Mouse (Mus musculus): ENCODE results near the gene Atg4d. TPM values are rescaled to one million over a fixed set of nuclear protein-coding genes. Genes with fewer than 3 reads are reported as not detected.
A peak's percentile ranks its signal among the peaks of the same experiment; 100 is the strongest.
"Not testable (repeated sequence)": the region's sequence is repeated elsewhere in the genome, so short reads cannot be mapped to it uniquely, and the experiment has no call there.

Atg4d gene
- total RNA-seq, 2 experiments from 2014 or later, result 82.0 to 101 TPM

DNA sequence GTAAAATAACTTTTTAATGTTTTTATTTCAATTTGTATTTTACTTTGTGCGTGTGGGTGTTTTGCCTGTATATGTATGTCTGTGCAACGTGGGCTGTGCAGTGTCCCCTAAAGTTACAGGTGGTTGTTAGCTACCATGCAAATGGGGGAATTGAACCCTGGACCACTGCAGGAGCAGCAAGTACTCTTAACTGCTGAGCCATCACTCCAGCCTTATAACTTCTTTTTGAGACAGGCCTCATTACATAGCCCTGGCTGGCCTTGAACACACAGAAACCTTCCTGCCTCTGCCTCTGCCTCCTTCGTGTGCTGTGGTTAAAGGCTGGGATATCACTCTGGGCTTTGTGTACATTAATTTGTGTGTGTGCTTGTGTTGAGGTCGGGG lies 25.6 kb upstream of the Atg4d start:
- DNase-seq, result no peak

DNA sequence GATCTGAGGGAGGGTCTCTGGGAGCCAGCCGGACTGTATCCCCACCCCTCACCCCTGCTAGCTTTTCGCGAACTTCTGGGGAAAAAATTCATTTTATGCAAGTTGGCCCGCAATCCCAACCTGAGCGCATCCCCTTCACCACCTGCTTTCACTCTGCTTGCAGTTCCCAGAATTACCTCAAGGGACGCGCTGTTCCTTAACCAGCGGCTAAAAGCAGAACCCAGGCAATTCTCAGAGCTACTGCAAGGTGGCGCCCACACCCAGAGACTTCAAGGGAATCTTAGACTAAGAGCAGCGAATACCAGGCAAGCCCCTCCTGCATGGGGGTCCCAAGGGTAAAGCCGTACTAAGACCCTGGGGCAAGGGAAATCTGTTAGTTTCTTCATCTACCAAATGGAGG lies 23.8 kb upstream of the Atg4d start:
- DNase-seq, result peak; percentile 83 to 89

DNA sequence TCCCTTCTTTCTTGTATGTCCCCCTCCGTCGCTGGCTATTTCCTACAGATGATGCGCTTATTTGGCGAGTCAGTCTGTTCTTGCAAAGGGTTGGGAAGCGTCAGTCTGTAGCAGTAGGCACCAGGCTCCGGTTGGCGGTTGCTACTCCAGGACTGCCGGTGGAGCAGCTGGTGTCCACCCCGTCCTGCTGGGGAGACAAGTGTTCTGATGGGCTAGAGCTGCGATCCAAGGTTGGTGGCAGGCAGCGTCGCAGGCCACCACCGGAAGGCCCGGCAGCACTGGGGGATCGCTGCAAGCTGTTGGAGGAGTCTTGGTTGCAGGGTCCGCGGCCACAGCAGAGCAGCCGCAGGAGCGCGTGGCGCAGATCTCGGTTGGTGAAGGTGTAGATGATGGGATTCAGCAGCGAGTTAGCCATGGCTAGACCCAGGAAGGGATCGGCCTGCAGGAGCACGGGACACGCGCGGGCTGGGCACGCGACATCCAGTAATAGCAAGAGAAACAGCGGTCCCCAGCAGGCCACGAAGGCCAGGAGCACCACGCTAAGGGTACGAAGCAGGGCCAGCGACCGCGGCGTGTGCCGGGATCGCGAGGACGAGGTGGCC lies 21.2 kb upstream of the Atg4d start:
- no peak for DNase-seq

DNA sequence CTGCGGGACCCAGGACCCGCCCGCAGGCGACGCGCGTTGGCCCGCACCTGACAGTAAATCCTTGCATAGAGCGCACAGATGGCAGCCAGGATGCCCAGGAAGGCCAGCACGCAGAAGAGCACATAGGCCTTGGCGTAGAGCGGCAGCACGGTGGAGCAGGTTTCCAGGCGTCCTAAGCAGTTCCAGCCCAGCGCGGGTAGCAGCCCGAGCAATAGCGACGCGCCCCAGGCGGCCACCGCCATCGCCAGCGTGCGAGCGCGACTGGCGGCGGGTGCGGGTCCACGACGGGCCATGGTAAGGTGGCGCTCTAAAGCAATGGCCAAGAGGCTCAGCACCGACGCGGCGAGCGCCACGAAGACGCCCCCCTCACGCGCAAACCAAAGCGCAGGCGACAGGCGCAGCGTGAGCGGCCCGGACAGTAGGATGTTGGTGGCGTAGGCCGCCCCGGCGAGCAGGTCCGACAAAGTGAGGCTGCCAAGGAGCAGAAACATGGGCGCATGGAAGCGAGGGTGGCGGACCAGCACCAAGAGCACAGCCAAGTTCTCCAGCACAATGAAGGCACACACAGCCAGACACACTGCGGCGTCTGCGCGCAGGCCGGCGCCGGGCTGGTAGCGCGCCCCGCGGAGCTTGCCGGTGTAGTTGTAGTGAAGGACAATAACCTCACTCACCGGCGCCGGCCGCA lies 20.5 kb upstream of the Atg4d start:
- no peak for DNase-seq

DNA sequence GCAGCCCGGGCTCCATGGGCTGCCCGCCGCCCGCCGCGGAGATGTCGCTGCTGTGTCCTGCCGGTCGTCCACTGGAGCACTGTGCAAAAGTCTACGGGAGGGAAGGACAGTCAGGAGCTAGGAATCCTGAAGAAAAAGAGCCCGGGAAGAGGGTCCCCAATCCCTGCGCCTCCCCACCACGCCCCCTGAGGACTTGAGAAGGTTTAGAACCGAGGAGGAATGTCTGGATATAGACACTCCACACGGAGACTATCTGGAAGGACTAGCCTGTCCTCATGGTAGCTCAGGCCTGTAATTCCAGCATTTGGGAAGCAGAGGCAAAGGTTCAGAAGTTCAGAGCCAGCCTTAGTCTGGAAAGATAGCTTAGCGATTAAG lies 20.0 kb upstream of the Atg4d start:
- no peak for DNase-seq

DNA sequence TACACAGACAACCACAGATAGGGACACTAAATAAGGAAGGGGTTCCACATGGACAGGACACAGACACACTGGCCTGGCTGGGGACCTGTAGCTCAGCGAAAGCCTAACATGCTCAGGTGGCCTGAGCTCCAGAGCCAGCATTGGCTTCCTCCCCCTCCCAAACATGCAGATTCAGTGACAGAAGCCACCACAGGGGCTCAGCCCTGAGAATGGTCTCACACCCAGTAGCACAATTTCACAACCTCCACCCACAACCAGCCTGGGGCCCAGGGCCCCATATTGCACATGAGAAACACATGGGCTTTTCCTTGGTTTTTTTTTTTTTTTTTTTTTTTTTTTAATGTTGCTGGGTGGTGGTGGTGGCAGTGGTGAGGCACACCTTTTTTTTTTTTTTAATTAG lies 18.8 kb upstream of the Atg4d start:
- DNase-seq, result no peak

DNA sequence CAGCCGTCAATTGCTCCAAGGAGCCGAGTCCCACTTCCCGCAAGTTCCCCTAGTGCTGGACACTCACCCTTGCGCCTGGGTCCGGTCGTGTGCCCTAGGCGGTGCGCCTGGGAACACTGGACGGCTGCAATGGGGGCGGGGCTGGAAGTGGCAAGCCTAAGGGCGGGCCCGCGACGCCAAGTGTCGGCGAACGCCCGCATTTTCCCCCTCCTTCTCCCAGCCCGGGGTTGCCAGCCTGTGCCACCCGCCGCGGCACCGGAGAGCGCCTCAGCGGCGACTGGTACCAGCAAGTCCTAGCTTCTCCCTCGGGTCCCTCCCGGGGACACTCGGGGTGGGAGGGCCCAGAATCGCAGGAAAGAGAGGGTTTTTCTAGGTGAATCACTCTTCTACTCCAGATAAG lies 16.8 kb upstream of the Atg4d start, which contains the start of gene S1pr5:
Gene S1pr5 (minus strand): TSS at position 118 of the 400 bp plus-strand sequence.
- peak in 1 of 2 experiments; percentile 57 for DNase-seq

DNA sequence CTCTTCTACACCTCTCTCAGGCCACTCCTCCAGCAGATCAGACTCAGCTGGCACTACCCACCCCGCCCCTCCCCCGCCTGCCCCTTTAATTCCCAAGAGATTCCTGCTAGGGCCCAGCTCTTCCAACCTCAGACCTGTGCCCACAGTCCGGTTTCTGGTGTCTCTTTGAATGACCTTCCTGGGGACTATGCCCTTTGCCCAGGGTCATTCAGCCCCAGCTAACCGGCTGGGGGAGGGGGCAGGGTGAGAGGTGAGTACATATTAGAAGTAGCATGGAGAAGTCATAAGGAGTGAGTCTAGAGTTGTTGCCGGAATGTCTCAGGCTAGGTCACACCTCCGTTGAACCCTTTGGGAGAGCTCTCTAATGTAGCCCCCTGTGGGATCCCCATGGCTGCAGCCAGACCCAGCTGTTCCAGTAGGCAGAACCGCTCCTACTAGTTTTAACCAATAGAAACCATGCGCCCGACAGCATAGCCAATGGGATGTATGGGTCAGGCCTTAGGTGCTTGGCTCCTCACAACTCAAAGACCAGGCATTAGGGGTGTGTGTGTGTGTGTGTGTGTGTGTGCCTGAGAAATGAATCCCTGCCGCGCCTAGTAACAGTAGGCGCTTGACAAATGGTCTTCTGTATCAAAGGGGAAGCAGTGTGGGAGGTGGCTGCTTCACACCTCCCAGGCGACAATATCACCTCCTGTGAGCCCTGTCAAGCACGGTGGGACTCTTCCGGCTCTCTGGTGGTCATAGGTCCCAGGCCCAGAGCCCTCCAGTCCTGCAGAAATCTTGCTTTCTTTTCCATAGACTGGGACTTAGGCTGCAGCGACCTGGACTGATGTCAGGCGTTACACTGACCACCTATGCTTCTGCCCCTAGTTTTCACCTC lies 15.2 kb upstream of the Atg4d start:
- DNase-seq, result no peak

DNA sequence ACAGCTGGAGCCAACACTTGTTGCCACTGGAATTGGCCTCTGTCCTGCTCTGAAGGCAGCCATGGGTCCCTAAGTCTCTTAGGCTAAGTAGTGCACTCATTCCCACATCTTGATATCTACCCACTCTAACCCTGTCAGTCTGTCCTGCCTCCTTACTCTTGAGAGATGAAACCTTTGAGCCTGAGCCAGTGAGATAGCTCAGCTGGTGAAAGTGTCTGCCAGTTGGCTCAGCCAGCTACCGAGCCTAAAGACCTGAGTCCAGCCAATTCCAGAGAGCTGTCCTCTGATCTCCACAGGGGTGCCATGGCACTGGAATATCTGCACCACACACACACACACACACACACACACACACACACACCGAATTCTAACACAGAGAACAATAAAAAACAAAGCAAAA lies 14.6 kb upstream of the Atg4d start:
- peak in 1 of 2 experiments; percentile 73 for DNase-seq

DNA sequence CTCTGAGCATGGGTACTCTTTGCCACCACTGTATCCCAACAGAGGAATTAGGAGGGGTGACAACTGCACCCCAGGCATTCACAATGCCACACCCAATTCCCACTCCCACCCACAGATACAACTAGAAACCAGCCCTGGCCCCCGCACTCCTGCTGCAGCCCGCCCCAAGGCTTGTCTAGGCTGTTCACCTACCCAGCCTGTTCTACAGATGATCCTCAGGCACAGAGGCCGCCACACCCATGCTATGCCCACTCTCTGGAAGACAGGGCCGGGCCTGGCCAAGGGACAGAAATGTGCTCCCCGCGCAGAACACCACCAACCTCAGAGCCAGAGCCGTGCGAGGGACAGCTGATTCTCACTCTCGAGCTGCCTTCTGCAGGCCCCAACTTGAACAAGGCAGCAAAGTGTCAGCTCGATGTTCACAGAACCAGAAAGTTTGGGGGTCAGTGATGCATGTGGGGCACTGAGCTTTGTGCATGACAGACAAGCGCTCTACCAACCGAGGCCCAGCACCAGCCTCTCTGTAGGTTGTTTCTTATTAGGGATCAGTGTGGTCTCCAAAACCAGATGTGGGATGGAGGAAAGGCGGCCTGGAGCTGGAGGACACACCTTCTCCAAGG lies 13.9 kb upstream of the Atg4d start:
- DNase-seq, result no peak

DNA sequence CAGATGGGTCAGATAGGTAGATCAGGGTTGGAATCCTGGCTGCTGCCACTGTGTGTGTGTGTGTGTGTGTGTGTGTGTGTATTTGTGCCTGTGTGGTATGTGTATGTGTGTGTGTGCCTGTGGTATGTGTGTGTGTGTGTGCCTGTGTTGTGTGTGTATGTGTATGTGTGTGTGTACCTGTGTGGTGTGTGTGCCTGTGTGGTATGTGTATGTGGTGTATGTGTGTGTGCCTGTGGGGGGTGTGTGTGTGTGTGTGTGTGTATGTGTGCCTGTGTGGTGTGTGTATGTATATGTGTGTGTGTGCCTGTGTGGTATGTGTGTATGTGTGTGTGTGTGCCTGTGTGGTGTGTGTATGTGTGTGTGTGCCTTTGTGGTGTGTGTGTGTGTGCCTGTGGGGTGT lies 10.4 kb upstream of the Atg4d start:
- no peak for DNase-seq

DNA sequence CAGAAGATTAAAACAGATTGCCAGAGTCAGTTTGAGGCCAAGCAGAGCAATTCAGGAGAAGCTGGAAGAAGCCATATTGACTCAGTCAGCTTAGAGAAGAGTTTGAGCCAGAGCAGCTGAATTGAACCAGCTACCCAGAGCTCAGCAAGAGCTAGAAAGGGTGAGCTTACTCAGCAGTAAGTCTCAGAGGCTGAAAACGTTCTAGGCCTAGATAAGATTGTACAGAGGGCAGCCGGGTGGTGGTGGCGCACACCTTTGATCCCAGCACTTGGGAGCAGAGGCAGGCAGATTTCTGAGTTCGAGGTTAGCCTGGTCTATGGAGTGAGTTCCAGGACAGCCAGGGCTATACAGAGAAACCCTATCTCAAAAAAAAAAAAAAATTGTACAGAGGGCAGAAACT lies 8.7 kb upstream of the Atg4d start:
- not testable (repeated sequence) for DNase-seq

DNA sequence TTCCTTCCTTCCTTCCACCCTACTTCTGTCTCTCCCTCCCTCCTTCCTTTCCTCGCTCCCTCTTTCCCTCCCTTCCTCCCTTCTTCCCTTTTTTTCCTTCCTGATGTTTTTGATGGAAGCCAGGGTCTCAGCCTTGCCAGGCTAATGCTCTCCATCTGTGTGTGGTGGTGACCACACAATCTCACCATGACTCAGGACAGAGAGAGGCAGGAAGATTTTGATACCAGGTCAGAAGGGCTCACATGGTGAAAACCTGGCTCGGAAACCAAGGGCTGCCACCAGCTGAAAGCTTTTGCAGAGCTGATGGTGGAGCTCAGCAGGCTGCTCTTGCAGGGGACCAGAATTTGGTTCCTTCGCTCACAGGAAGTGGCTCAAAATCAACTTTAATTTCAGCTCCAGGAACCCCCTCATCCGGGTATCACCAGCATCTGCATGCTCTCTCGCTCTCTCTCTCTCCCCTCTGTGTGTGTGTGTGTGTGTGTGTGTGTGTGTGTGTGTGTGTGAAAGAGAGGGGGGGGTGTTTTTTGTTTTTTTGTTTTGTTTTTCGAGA lies 4.5 kb upstream of the Atg4d start:
- DNase-seq, result no peak

DNA sequence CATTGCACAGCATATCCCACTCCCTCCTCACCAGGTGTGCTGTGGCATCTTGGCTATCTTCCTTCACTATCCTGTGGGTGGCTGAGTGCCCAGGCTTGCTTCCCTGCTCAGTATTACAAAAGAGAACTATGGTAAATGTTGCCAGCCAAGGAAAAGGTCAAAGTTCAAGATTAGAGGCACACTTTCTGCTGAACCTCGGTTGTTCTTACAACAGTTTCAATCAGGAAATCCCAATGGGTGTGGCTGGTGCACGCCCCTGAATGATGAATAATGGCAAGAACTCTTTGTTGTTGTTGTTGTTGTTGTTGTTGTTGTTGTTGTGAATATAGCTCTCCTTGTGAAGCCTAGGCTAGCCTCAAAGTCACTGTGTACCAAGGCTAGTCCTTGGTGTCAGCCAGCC lies 3.3 kb upstream of the Atg4d start:
- no peak for DNase-seq

DNA sequence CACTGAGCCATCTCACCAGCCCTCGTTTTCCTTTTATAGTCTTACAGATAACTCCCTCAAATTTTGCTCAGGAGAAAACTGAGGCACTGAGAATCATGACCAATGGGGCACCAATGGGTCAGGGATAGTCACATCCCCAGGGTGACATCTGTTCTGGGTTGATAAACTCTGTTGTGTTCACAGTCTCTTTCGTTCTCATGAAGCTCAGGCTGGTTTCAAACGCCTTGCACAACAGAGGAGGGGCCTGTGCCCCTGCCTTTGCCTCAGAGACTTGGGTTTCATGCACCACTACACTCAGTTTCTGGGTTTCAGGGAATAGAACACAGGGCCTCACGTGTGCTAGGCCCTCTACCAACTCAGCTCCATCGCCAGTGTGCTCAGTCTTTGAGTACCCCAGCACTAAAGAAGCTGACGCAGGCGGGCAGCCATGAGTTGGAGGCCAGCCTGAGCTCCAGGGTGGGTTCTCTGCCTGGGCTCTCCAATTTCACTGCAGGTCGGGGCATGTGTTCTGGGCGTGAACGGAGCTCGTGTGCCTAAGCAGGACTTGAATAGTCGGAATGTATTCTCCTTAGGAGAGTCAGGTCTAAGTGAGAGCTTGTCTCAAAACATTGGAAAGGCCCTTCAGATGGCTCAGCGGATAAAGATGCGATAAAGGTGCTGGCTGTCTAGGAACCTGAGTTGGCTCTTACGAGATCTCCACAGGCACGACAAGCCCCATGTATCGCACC lies 657 bp upstream of the Atg4d start:
- DNase-seq, result no peak

DNA sequence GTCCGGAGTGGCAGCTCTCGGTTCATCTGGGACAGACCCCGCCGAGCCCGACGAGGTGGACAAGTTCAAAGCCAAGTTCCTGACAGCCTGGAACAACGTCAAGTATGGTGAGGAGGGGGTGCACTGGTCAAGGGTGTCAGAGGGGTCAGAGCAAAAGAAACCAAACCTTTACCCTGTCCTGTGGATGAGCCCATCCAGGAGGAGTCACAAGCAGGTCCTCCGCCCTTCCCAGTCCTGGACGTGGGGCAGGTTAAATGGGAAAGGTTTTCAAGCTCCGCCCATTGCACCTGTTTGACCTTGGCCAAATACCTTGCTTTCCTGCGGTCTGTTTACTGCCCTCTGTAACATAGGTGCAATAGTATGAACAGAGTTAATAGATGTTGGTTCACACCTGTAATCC lies 518 bp downstream of the Atg4d start:
- no peak for DNase-seq

DNA sequence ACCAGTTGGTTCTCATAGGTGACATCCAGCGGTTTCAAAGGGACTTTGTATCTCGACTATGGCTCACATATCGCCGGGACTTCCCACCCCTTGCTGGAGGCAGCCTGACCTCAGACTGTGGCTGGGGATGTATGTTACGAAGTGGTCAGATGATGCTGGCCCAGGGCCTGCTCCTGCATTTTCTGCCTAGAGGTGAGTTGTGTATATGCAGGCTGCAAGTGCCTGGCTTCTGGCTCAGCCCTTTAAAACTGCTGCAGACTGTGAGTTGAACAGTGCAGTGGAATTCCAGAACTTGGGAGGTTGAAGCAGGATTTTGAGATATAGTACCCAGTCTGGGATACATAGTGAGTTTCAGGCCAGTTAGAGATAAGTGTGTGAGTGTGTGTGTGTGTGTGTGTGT lies 1.8 kb downstream of the Atg4d start:
- DNase-seq, result no peak

DNA sequence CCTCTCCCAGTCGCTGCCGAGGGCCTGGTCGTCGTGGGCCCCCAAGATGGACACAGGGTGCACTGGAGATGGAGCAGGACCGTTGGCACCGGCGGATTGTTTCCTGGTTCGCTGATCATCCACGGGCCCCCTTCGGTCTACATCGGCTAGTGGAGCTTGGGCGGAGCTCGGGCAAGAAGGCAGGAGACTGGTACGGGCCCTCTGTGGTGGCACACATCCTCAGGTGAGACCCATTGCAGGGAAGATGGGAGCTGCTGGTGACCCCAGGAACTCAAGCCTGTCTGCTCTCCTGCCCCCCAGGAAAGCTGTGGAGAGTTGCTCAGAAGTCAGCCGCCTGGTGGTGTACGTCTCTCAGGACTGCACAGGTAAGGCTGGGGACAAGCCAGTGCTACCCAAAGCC lies 3.2 kb downstream of the Atg4d start:
- DNase-seq, result no peak

DNA sequence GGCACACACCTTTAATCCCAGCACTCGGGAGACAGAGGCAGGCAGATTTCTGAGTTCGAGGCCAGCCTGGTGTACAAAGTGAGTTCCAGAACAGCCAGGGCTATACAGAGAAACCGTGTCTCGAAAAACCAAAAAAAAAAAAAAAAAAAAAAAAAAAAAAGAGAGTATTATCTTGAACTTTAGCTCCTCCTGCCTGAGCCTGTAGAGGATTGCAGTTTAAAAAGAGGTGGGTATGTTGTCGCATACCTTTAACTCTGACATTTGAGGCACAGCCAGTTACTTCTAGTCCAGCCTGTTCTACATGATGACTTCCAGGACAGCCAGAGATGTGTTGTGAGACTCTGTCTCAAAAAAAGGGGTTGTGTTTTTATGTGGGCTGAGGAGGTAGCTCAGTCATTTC lies 4.5 kb downstream of the Atg4d start:
- not testable (repeated sequence) for DNase-seq

DNA sequence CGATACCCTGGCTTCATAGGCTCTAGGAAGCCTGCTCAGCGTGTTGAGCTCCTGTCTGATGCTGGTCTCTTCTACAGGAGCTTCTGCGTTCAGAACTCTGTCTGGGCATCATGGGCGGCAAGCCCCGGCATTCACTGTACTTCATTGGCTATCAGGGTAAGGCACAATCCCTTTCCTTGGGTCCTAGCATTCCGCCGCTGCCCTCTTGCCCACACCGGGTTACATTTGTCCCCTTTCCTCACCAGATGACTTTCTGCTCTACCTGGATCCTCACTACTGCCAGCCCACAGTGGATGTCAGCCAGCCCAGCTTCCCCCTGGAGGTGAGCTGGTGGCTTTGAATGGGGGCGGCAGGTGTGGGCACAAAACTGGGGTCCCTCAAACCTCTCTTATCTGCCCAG lies 7.3 kb downstream of the Atg4d start:
- no peak for DNase-seq

DNA sequence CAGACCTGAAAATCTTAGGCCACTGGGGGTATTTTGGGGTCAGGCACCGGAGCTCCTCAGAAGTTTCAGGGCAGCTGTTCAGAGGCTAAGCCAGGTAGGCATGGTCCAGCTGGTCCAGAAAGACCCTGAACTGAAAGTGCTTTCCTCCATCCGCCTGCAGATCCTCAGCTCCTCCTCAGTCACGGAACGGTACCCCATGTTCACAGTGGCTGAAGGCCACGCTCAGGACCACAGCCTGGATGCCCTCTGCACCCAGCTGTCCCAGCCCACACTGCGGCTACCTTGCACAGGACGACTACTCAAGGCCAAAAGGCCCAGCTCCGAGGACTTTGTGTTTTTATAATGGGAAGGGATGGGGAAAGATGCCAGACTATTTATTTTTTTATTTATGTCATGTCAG lies 8.0 kb downstream of the Atg4d start:
- DNase-seq, result no peak
